Mouse (Mus musculus): Measurements from ENCODE around the gene Gm10272.

- TF ChIP-seq POLR2A (IDR thresholded peaks at IDR 0.05; ENCODE audit: insufficient read depth, low read depth, low read length), result no peak
- TF ChIP-seq CTCF (IDR thresholded peaks at IDR 0.05; ENCODE audit: insufficient read depth, low read depth, low read length), result no peak
Observed at GRCm38 (mm10) chr10:77673765-77674164, 32.7 kb upstream of the Gm10272 start.
